Mouse (Mus musculus): ENCODE measurements around the gene Nsrp1.
"Not testable (repeated sequence)": the region's sequence is repeated elsewhere in the genome, so short reads cannot be mapped to it uniquely, and the experiment has no call there.

The Nsrp1 gene

DNA sequence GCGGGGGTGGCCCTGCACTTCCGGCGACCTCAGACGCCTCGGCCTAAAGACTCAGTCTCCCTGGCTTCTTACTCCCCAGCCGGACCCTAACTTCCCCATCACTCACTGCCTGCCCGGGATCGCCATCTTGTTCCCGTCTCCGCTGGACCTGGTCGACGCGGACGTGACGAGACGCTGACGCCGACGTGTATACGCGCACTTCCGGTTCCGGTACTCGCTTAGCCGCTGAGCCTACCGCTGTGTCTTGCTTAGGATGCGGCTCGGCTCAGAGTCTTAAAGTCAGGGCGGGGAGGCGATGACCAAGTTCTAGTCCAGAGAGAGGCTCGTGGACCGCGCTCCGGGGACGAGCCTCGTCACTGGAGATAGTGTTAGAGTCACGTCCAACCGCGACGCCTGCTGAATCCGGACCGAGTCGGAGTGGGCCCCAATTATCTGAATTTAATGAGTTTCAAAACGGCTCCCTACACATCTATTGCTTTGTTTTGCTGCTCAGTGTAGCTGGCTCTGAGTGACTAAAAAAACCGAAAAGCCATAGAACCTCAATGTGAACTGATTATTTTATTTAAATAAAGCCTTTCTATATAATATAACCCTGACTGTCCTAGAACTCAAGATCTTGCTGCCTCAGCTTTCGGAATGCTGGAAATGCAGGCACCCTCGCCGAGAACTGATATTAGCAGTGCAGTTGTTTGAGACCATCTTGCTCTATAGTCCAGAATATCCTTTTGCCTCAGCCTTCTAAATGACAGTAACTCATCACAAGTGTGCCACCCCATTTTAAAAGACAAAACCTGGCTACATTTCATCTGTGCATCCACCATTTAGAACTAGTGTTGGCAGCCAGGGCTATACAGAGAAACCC, at the start of gene Nsrp1:
TSS of gene Nsrp1 (minus strand) at position 163 of the 862 bp plus-strand sequence.
- peak; percentile 95 for DNase-seq (ENCODE audit: low read depth, low spot score)

GRCm38 (mm10) chr11:77111141-77111540, 32.9 kb upstream of the Nsrp1 start:
- DNase-seq (ENCODE audit: low read depth, low spot score) = no peak

DNA sequence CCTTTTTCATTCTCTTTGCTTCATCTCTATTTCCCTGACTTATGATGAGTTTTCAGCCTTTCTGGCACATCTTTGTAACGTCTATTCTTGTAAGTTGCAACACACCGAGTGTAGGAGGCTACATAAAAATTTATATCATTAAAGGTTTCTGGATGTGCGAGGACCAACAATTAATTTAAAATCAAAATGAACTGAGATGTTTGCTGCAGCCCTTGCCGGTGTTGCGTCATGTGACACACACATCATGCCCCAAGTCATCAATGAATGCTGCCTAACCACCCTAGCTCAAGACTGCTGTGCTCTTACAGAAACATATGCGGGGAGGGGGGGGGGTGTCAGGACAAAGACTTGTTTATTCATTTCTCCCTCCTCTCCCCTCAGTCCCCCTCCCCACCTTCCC, 30.2 kb upstream of the Nsrp1 start:
- DNase-seq (ENCODE audit: low read depth, low spot score) = no peak

DNA sequence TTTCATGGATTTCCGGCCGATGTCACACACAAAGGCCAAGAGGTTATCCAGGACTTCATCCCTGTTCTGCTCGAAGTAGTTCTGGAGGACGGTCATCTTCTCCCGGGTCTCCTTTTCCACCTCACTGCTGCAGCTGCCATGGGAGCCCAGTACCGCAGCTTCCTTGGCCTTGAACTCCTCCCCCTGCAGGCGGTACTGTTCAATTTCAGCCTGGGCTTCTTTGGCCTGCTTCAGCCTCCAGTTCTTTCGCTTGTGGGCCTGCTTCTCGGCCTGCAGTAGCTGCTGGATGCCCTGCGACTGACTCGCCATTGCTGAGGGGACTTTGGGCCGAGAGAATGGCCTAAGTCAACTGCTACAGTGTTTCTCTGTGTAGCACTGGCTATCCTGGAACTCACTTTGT, 29.6 kb upstream of the Nsrp1 start:
- DNase-seq (ENCODE audit: low read depth, low spot score) = peak; percentile 66

GRCm38 (mm10) chr11:77106961-77107360, 28.7 kb upstream of the Nsrp1 start:
- peak; percentile 63 for DNase-seq (ENCODE audit: low read depth, low spot score)

DNA sequence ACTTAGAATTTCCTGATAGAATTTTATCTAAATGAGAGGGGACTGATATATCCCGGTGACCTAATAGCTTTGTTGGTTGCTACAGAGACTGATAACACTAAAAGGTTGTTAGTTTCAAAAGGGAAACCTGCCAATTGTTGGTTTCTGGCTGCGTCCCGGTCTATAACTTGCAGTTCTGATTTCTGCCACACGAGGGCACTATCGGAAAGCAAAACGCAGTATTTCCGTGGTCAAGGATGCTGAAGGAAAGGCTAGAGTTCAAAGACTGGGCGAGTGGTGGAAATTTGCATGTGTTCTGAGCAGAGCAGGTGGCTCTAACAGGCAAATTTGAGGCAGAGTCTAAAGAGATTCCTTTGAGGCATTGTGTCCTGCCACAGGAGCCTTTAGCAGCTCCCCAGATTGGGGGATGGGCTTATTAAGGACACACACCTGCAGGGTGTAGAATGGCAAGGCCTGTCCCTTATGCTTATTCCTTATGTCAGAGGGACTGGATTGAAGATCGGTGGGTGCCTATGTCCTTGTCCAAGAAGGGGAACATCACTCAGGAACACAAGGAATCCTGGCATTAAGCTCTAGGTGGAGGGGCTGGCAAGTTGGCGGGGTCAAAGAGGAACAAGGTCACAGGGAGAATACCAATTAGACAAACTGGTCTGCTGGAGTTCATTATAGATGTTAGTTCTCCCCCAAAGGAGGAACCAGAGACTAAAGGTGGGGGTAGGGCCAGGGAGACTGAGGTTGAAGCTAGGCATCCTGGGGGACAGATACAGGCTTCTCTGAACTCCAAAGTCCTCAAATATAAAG, 22.1 kb upstream of the Nsrp1 start:
- DNase-seq (ENCODE audit: low read depth, low spot score) = peak; percentile 89

GRCm38 (mm10) chr11:77098332-77098972, 20.2 kb upstream of the Nsrp1 start:
- DNase-seq (ENCODE audit: low read depth, low spot score) = no peak

GRCm38 (mm10) chr11:77096991-77097390, 18.8 kb upstream of the Nsrp1 start:
- DNase-seq (ENCODE audit: low read depth, low spot score) = no peak

DNA sequence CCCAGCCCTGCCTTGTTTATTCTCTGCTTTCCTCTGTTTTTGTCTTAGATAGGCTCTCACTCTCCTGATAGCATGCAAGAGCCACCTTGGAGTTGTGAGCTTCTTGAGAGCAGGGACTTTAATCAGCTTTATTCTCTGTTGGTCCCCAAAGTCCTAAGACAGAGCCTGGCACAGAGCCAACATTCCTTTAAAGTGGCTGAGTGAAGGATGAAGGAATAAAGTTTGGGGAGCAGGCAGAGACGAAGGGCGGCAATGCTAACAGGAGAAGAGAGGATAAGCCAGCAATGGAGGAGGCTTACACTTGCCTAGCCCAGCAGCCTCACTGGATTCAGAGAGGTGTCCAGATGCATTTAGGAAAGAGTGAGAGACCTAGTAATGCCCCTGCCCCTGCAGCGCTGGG, 18.3 kb upstream of the Nsrp1 start:
- DNase-seq (ENCODE audit: low read depth, low spot score) = no peak

DNA sequence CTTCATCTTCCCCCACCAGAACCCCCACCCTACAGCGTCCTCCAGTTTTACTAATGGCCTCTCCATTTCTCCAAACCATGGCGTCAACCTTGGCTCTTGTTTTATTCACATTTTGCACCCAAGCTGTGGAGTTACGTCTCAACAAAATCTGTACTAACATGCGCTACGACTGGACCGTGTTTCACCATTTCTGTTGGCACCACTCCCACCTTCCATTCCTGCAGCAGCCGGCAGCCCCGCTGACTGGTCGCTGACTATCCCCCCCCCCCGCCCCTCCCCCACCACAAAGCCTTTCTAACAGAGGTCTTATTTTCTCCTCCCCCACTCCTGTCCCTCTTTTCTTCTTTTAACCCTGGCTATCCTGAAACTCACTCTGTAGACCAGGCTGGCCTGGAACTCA, 17.0 kb upstream of the Nsrp1 start:
- DNase-seq (ENCODE audit: low read depth, low spot score) = no peak

DNA sequence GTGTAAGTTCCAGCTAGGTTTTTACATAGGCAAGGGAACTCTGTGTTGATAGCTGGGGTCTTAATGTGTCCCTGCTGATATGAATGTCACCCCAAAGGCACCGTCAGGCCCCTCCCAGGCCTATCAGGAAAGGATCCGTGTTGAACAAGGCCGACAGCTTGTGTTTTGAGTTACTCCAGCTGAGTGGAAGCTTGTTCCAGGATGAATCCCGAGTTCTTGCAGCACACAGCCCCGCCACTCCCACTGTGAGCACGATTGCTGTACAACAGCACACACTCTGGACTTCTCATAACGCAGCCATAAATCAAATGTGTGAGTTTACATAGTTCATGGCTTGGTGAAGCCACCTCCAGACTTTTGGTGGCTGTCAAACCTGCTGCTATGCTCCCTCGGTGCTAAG, 15.9 kb upstream of the Nsrp1 start:
- no peak for DNase-seq (ENCODE audit: low read depth, low spot score)

- peak; percentile 41 for DNase-seq (ENCODE audit: low read depth, low spot score)
Measured at GRCm38 (mm10) chr11:77093208-77093607, 15.0 kb upstream of the Nsrp1 start.

GRCm38 (mm10) chr11:77089162-77089561, 10.9 kb upstream of the Nsrp1 start:
- no peak for DNase-seq (ENCODE audit: low read depth, low spot score)

- no peak for DNase-seq (ENCODE audit: low read depth, low spot score)
Measured at GRCm38 (mm10) chr11:77087004-77087403, 8.8 kb upstream of the Nsrp1 start.

DNA sequence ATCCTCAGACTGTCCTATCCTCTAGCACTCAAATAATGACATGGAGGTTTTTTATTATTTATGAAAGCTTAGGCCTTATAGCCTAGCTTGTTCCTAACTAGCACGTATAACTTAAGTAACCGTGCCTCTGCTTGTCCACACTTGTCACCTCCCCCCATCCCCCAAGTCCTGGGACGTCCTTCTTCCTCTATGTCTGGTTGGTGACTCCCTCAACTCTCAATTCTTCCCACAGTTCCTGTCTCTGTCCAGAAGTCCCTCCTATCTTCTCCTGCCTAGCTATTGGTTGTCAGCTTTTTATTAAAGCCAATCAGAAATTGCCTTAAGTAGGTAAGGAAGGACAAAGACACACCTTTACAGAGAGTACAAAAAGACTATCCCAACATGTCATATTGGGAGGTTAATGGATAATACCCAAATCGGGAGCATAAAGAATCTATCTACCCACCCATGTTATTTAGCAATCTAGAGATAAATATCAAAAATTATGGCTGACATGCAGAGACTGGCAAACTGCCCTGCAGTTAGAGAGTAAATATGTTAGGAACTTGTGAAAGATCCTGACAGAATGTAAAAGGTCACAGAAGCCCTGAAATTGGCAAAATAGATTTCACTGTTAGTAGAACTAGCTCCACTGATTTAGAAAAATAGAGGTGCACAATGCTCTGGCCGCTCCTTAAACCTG, 5.9 kb upstream of the Nsrp1 start:
- no peak for DNase-seq (ENCODE audit: low read depth, low spot score)

- no peak for DNase-seq (ENCODE audit: low read depth, low spot score)
Measured at GRCm38 (mm10) chr11:77079361-77079760, 1.1 kb upstream of the Nsrp1 start.

DNA sequence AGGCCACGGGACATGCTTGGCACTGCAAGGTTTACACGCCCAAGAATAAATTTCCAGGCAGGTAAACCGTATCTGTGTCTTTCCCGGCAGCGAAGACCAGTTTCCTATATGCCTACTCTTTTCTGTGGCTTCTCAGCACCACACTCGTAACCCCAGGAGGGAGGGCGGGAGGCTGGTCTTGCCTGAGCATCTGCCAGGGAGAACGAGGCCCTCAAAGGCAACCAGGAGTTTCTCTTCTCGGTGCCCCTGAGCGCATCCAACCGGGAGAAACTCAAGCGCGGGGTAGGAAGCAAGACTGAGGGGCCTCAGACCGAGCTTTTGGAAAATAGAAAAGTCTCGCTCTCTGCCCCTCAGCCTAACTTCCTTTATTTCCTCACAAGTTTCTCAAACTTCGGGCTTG, 443 bp downstream of the Nsrp1 start:
- DNase-seq (ENCODE audit: low read depth, low spot score) = peak; percentile 31

DNA sequence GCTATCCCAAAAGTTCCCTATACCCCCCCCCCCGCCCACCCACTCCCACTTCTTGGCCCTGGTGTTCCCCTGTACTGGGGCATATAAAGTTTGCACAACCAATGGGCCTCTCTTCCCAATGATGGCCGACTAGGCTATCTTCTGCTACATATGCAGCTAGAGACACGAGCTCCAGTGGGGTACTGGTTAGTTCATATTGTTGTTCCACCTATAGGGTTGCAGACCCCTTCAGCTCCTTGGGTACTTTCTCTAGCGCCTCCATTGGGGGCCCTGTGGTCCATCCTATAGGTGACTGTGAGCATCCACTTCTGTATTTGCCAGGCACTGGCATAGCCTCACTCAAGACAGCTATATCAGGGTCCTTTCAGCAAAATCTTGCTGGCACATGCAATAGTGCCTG, 904 bp downstream of the Nsrp1 start:
- not testable (repeated sequence) for DNase-seq (ENCODE audit: low read depth, low spot score)

GRCm38 (mm10) chr11:77070721-77071120, 7.5 kb downstream of the Nsrp1 start:
- peak; percentile 19 for DNase-seq (ENCODE audit: low read depth, low spot score)

DNA sequence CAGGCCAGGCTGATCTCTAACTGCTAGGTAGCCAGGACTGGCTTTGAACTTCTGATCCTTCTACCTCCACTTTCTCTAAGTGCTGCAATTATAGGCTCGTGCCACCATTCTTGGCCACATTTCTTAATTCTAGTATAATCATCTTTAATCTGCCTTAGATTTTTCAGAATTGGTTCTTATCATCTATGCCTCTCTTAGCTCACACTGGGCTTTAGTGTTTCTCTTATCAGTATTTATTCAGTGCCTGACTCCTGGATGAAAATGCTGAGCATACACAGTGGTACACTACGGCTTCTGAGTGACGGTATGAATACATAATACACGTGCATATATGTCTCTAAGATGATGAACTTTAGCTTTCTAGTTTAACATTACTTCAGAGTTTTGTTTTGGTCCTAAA, 9.4 kb downstream of the Nsrp1 start:
- no peak for DNase-seq (ENCODE audit: low read depth, low spot score)

- no peak for DNase-seq (ENCODE audit: low read depth, low spot score)
Measured at GRCm38 (mm10) chr11:77063406-77063805, 14.8 kb downstream of the Nsrp1 start.

- DNase-seq (ENCODE audit: low read depth, low spot score) = no peak
Measured at GRCm38 (mm10) chr11:77061951-77062350, 16.3 kb downstream of the Nsrp1 start.

Data from ZHBTc4 (cell line).